Mouse (Mus musculus): Measurements from ENCODE around the gene Rhot2.
"Not testable (repeated sequence)": the region's sequence is repeated elsewhere in the genome, so short reads cannot be mapped to it uniquely, and the experiment has no call there.

Rhot2 gene

GRCm38 (mm10) chr17:25878611-25879180, 34.0 kb upstream of the Rhot2 start:
- Histone ChIP-seq H3K36me3 (ENCODE audit: control insufficient read depth, insufficient read depth, low read length, poor library complexity, severe bottlenecking) (no peaks in the 10 kb centered on the region; the same call in none of the 2 replicates), H3K27me3 (ENCODE audit: control insufficient read depth, insufficient read depth, low read length, poor library complexity, severe bottlenecking) (no peaks in the 10 kb centered on the region)
- DNase-seq (ENCODE audit: low read depth, low spot score), result no peak

DNA sequence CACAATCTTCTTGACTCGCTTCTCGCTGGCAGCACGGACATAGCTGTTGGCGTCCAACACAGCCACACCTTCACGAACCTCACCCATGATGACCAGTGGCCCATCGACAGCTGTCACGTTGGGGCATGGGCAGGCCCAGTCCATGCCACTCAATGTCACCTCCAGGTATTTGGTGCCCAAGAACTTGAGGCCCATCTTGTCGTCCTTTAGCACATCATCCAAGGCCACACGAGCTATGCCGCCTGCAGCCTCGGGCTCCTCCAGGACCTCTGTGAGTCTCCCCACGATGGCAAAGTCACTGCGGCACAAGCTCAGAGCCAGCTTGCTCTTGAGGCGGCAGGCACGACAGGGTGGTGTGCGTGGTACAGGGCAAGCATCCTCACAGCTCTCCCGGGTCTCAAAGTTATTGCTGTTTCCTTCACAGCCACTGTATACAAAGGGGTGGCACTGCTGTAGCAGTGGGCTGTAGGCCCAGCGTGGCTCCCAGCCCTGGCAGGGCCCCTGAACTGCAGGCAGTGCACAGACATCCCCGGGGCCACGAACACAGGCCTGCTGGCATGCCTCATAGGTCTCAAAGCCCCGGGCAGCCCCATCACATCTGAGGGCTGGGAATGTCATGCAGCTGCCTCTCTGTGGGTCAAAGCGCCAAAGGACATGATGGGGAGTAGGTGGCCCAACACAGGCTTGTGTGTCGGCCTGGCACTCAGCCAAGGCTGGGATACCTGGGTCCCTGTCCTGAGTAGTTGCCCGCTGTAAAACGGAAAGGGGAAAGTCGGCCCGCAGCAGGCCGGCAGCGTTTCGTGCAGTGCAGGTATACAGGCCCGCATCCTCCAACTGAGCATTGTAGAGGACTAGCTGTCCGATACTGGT, 33.3 kb upstream of the Rhot2 start:
- no peaks in the 10 kb centered on the region; the same call in none of the 2 replicates for H3K36me3 ChIP-seq (ENCODE audit: control insufficient read depth, insufficient read depth, low read length, poor library complexity, severe bottlenecking)
- DNase-seq (ENCODE audit: low read depth, low spot score), result no peak

GRCm38 (mm10) chr17:25877025-25877424, 32.4 kb upstream of the Rhot2 start:
- no peaks in the 10 kb centered on the region; the same call in none of the 2 replicates for H3K36me3 ChIP-seq (ENCODE audit: control insufficient read depth, insufficient read depth, low read length, poor library complexity, severe bottlenecking)
- no peak for DNase-seq (ENCODE audit: low read depth, low spot score)
- H3K27me3 ChIP-seq (ENCODE audit: control insufficient read depth, insufficient read depth, low read length, poor library complexity, severe bottlenecking), result no peaks in the 10 kb centered on the region

More for the DNA sequence above, 33.3 kb upstream of the Rhot2 start:
- no peaks in the 10 kb centered on the region for H3K27me3 ChIP-seq (ENCODE audit: control insufficient read depth, insufficient read depth, low read length, poor library complexity, severe bottlenecking)

DNA sequence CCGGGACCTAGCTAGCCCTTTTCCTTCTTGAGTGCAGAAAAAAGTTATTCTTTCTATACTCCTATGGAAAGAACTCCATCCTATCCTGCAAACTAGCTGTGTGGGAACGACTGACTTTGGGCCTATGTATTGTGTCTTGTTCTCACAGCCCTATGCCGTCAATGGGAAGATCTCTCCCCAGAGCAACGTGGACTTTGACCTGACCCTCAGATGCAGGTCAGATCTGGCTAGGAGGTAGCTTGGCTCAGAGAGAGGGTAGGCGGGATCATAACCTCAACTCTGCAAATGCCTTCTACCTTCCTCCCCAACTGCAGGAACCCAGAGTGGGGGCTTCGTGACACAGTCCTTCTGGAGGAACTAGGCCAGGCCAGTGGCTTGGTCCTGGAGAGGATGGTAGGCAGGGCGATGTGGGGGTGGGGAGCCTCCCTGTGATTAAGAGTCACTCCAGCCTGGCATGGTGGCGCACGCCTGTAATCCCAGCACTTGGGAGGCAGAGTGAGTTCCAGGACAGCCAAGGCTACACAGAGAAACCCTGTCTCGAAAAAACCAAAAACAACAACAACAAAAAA, 31.8 kb upstream of the Rhot2 start:
- no peaks in the 10 kb centered on the region; the same call in 1 of the 2 replicates for H3K36me3 ChIP-seq (ENCODE audit: control insufficient read depth, insufficient read depth, low read length, poor library complexity, severe bottlenecking)
- no peaks in the 10 kb centered on the region for H3K27me3 ChIP-seq (ENCODE audit: control insufficient read depth, insufficient read depth, low read length, poor library complexity, severe bottlenecking)
- DNase-seq (ENCODE audit: low read depth, low spot score), result no peak

- no peaks in the 10 kb centered on the region for H3K27me3 ChIP-seq (ENCODE audit: control insufficient read depth, insufficient read depth, low read length, poor library complexity, severe bottlenecking)
- DNase-seq (ENCODE audit: low read depth, low spot score), result peak; percentile 84
- H3K36me3 ChIP-seq (ENCODE audit: control insufficient read depth, insufficient read depth, low read length, poor library complexity, severe bottlenecking), result no peaks in the 10 kb centered on the region; the same call in 1 of the 2 replicates
These were observed 30.8 kb upstream of the Rhot2 start for GRCm38 (mm10) chr17:25875171-25876136.

DNA sequence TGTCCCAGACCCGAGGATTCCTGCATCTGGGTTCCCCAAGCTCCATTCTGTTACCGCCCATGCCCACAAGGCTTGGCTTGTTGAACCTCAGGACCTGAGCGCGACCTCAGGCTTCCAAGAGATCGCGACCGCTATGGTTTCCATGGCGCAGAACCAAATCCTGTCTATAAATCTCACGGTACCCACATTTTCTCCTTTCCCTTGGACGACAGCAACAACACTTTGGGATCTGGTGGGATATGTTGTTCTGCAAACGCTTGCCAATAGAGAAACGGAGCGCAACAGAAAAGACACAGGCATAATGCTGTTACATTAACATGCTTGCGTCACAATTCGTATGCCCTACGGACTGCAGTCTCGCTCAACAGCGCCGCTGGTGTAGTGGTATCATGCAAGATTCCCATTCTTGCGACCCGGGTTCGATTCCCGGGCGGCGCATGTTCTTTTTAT, 30.1 kb upstream of the Rhot2 start, which contains the start of gene Mettl26:
TSS of gene Mettl26 (plus strand) at position 354 of the 450 bp plus-strand sequence.
- peak; percentile 96 for DNase-seq (ENCODE audit: low read depth, low spot score)
- Histone ChIP-seq H3K27me3 (ENCODE audit: control insufficient read depth, insufficient read depth, low read length, poor library complexity, severe bottlenecking) (no peaks in the 10 kb centered on the region), H3K36me3 (ENCODE audit: control insufficient read depth, insufficient read depth, low read length, poor library complexity, severe bottlenecking) (no peaks in the 10 kb centered on the region; the same call in 1 of the 2 replicates)

- Histone ChIP-seq H3K36me3 (ENCODE audit: control insufficient read depth, insufficient read depth, low read length, poor library complexity, severe bottlenecking) (no peaks in the 10 kb centered on the region; the same call in 1 of the 2 replicates), H3K27me3 (ENCODE audit: control insufficient read depth, insufficient read depth, low read length, poor library complexity, severe bottlenecking) (no peaks in the 10 kb centered on the region)
- DNase-seq (ENCODE audit: low read depth, low spot score), result no peak
These were observed 29.6 kb upstream of the Rhot2 start for GRCm38 (mm10) chr17:25874148-25874720.

- H3K36me3 ChIP-seq (ENCODE audit: control insufficient read depth, insufficient read depth, low read length, poor library complexity, severe bottlenecking), result no peaks in the 10 kb centered on the region; the same call in 1 of the 2 replicates
- H3K27me3 ChIP-seq (ENCODE audit: control insufficient read depth, insufficient read depth, low read length, poor library complexity, severe bottlenecking), result no peaks in the 10 kb centered on the region
- no peak for DNase-seq (ENCODE audit: low read depth, low spot score)
These were observed 28.9 kb upstream of the Rhot2 start for GRCm38 (mm10) chr17:25873405-25874147.

DNA sequence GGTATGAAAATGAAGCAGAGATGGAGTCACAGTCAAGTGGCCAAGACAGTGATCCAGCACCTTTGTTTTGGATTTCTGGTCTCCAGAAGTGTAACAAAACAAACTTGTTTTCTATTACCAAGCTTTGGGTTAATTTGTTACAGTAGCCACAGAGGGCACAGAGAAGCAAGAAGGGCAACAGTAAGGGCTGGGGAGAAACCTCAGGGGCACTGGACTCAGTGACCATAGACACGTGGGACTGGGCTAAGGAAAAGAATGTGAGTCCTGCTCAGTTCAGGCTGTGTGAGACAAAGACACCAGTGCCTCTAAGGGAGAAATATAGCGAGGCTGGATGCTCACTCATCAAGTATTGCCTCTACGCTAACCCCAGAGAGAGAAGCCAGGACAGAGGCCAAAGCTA, 28.0 kb upstream of the Rhot2 start:
- Histone ChIP-seq H3K27me3 (ENCODE audit: control insufficient read depth, insufficient read depth, low read length, poor library complexity, severe bottlenecking) (no peaks in the 10 kb centered on the region), H3K36me3 (ENCODE audit: control insufficient read depth, insufficient read depth, low read length, poor library complexity, severe bottlenecking) (no peaks in the 10 kb centered on the region)
- DNase-seq (ENCODE audit: low read depth, low spot score), result no peak

- H3K27me3 ChIP-seq (ENCODE audit: control insufficient read depth, insufficient read depth, low read length, poor library complexity, severe bottlenecking); H3K36me3 ChIP-seq (ENCODE audit: control insufficient read depth, insufficient read depth, low read length, poor library complexity, severe bottlenecking); DNase-seq (ENCODE audit: low read depth, low spot score): not testable (repeated sequence)
These were observed 26.9 kb upstream of the Rhot2 start for GRCm38 (mm10) chr17:25871566-25871965.

GRCm38 (mm10) chr17:25869954-25870353, 25.3 kb upstream of the Rhot2 start:
- Histone ChIP-seq H3K27me3 (ENCODE audit: control insufficient read depth, insufficient read depth, low read length, poor library complexity, severe bottlenecking) (no peaks in the 10 kb centered on the region), H3K36me3 (ENCODE audit: control insufficient read depth, insufficient read depth, low read length, poor library complexity, severe bottlenecking) (no peaks in the 10 kb centered on the region)
- DNase-seq (ENCODE audit: low read depth, low spot score), result no peak

GRCm38 (mm10) chr17:25869498-25869897, 24.8 kb upstream of the Rhot2 start:
- Histone ChIP-seq H3K27me3 (ENCODE audit: control insufficient read depth, insufficient read depth, low read length, poor library complexity, severe bottlenecking) (no peaks in the 10 kb centered on the region), H3K36me3 (ENCODE audit: control insufficient read depth, insufficient read depth, low read length, poor library complexity, severe bottlenecking) (no peaks in the 10 kb centered on the region; the same call in 1 of the 2 replicates)
- DNase-seq (ENCODE audit: low read depth, low spot score), result no peak

DNA sequence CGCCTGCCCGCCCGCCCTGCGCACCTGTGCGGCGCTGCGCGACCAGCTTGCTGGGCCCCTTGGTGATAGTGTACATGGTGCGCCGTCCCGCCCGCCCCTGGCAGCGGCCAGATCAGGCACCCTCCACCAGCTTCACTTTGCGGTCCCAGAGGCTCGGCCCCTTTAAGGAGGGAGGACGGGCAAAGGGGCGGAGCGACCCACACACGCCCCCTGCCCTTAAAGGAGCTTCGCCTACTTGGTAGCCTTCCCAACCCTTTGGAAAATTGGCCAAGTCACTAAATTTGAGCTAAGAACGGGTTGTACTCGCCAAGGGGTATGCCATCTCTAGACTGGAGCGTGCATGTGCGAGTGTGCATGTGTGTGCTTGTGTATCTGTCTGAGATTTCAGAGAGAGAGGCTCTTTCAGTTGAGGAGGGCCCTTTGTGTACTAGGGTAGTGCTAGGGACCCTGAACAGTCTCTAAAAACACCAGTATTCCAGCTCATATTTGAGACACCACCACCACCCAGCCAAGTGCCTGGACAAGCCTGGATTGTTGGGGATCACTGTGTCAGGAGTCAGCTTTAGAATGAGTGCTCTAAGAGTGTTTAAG, 24.0 kb upstream of the Rhot2 start, which contains the start of gene Mcrip2:
TSS of gene Mcrip2 (minus strand) at position 164 of the 591 bp plus-strand sequence.
- no peaks in the 10 kb centered on the region for H3K27me3 ChIP-seq (ENCODE audit: control insufficient read depth, insufficient read depth, low read length, poor library complexity, severe bottlenecking)
- H3K36me3 ChIP-seq (ENCODE audit: control insufficient read depth, insufficient read depth, low read length, poor library complexity, severe bottlenecking), result no peaks in the 10 kb centered on the region; the same call in 1 of the 2 replicates
- DNase-seq (ENCODE audit: low read depth, low spot score), result peak; percentile 58

All from splenic B cell, adult 2 months (primary cell).